Mouse (Mus musculus) neural tube, embryonic 12.5 days (tissue): ENCODE results near the gene Hnrnpab. TPM values are rescaled to one million over a fixed set of nuclear protein-coding genes. Genes with fewer than 3 reads are reported as not detected.

Source experiments
- polyA plus RNA-seq: library from polyadenylated mRNA; unstranded; fragments of >200 nt; fragmentation: Nextera tagmentation; extraction: Ambion mirVana; gene quantifications from 2 replicates; pipeline ENCODE4 v1.2.1, GENCODE M21; 2016

The Hnrnpab gene
- polyA plus RNA-seq, 1 experiment from 2014 or later = 808 TPM

Other genes starting within 250 kb of the Hnrnpab start
- gene Phykpl, start 22.1 kb downstream of the Hnrnpab start, polyA plus RNA-seq = 14.4 and 16.1 TPM in 2 replicates
- gene Nhp2, start 12.9 kb upstream of the Hnrnpab start, polyA plus RNA-seq = 121 and 122 TPM in 2 replicates
- gene Rmnd5b, start 29.0 kb upstream of the Hnrnpab start, polyA plus RNA-seq = 57.6 and 57.7 TPM in 2 replicates
- gene N4bp3, start 44.0 kb upstream of the Hnrnpab start, polyA plus RNA-seq = 15.1 and 16.8 TPM in 2 replicates
- 1.2 and 1.4 TPM in 2 replicates for gene D930048N14Rik, start 44.1 kb upstream of the Hnrnpab start, polyA plus RNA-seq
- 101 and 112 TPM in 2 replicates for gene 0610009B22Rik, start 82.0 kb upstream of the Hnrnpab start, polyA plus RNA-seq
- 14.5 and 15.9 TPM in 2 replicates for gene Sec24a, start 156.8 kb upstream of the Hnrnpab start, polyA plus RNA-seq
- 144 and 146 TPM in 2 replicates for gene Sar1b, start 156.8 kb upstream of the Hnrnpab start, polyA plus RNA-seq